Mouse (Mus musculus) megakaryocyte, adult 5-6 weeks (primary cell): Measurements from ENCODE around the gene Sostdc1. TPM values are rescaled to one million over a fixed set of nuclear protein-coding genes. Genes with fewer than 3 reads are reported as not detected.

ENCODE experiments used
- ATAC-seq: 2 replicates; pipeline ENCODE4 v1.8.0; 2016; ENCODE audit warnings: mild to moderate bottlenecking, inconsistent platforms; ENCODE audit not compliant: poor library complexity, severe bottlenecking
- total RNA-seq, 2 experiments: library from RNA; stranded (forward) in 1 of 2; stranded (reverse) in 1 of 2; fragments of 153-499, 151-499 nt in 1 of 2; fragments of 221-1000, 200-1000 nt in 1 of 2; gene quantifications; 2 replicates each; pipeline versions ENCODE4 v1.2.3 to v1.2.4; 2015 to 2017

The Sostdc1 gene
- total RNA-seq (2015), result not detected in 2 replicates
- not detected in 2 replicates for total RNA-seq (2017)

- ATAC-seq, result no peak
Measured at GRCm38 (mm10) chr12:36313916-36314315, at the start of gene Sostdc1. Gene Sostdc1 (plus strand): TSS chr12:36314139.

DNA sequence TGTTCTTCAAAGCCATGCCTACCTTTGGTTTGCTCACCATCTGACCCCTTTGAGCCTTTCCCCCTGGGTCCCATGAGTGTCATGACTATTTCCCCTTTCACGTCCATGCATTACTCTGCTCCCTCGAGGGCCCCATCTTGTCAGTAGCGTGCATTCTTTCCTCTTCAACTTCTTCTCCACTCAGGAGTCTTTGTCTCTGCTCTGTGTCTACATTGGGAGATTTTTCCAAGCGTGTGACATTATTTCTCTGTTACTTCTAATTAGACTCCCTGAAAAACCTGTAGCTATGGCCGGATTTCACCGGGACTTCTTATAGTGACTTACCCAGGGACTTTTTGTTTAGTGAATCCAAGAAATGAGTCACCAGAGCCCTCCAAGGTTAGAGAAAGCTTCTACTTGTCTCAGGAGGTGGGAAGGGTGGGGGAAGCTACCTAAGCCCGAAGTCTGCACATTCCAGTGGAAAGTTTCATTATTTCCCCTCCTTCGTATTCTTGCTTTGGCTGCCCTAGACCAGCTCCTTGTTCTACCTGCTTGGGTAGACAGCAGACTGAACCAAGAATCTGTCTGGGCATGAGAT lies 46.2 kb upstream of the Sostdc1 start:
- no peak for ATAC-seq

- no peak for ATAC-seq
Measured at GRCm38 (mm10) chr12:36274823-36275222, 39.1 kb upstream of the Sostdc1 start.

- no peak for ATAC-seq
Measured at GRCm38 (mm10) chr12:36289634-36290033, 24.3 kb upstream of the Sostdc1 start.

- ATAC-seq, result no peak
Measured at GRCm38 (mm10) chr12:36290465-36290864, 23.5 kb upstream of the Sostdc1 start.

- no peak for ATAC-seq
Measured at GRCm38 (mm10) chr12:36291346-36291745, 22.6 kb upstream of the Sostdc1 start.

DNA sequence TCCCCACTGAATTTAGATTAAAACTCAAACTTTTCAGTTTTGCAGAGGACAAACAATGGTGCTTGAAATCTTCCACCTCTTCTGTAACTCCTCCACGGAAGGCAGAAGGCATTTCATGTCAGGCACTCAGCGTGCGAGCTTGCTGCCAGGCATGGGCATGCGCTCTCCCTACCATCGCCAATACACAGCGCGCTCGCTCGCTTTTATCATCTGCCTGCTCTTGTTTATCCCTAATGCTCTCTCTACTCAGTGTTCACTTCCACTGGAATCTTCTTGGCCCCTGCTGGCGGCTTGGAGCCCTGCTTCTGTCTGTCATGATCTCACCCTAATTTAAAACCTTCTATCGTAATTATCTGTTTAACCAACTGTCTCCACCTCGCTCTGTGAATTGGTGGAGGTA lies 11.6 kb upstream of the Sostdc1 start:
- ATAC-seq, result no peak

DNA sequence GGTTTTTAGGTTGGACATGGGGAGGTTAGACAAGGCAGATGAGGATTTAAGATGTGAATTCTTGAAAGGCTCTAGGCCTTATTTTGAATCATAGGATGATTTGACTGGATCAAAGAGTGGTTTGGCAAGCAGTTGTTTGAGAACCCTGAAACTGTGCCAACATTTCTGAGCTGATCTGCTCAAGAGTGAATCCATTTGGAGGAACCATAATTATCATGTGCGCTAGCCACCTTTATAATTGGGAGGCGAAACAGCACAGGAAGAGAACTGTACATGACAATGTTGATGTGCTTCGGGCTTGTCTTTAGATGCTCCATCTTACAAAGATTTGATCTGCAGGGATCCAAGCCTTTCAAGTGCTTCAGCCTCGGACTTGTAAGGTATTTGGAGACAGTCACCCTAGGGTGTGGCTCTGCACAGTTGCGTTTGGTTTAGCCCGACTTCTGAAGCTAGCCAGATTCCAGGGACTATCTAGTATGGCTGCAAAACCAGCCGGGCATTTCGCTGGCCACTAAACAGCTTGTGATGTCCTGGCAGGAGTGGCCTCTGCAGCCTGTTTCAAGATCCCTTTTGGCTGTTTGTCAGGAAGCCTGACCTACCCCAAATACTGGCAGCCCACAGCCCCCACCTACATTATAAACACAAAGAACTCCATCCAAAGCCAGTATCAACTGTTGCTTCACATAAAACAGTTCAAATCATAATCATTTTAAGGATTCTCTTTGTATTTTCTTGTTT lies 10.9 kb upstream of the Sostdc1 start:
- ATAC-seq, result no peak

- 0 out of 2 replicates have a peak, but pooled peaks have one; percentile 27 for ATAC-seq
Measured at GRCm38 (mm10) chr12:36308737-36309420, 5.1 kb upstream of the Sostdc1 start.

DNA sequence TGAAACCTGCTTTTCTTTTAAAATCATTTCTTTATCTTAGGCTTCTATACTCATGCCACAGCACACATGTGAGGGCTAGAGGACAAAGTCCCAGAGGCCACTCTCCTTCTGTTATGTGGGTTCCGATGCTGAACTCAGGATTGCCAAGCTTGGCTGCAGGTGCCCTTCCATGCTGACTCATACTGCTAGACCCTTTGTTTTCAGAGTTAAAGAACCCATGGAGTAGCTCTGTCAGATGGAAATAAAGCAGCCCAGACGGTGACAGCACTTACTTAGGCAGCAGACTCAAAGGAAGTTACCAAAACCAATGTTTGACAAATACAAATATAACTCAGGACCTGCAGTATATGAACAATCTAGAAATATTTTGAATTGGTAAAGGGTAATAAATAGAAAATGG lies 924 bp upstream of the Sostdc1 start:
- ATAC-seq, result no peak

- ATAC-seq, result no peak
Measured at GRCm38 (mm10) chr12:36314446-36314845, 507 bp downstream of the Sostdc1 start.

DNA sequence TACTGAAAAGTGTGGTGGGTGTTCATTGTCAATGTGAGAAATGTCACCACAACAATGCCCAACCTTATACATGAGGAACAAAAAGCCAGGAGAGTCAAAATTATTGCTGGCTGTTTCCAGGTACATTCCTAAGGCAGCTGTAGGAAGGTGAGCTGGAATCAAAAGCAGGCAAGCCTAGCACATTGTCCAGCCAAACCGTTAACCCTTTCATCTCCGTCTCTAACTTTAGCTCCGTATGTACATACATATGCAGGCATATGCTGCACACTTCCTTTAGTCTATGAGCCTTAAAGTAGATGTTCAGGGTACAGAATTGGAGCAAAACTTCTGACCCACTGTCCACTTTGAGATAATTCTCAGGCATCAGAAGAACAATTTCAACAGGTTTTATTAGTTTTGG lies 1.6 kb downstream of the Sostdc1 start:
- ATAC-seq, result no peak

GRCm38 (mm10) chr12:36316056-36316455 lies 2.1 kb downstream of the Sostdc1 start:
- ATAC-seq, result no peak

DNA sequence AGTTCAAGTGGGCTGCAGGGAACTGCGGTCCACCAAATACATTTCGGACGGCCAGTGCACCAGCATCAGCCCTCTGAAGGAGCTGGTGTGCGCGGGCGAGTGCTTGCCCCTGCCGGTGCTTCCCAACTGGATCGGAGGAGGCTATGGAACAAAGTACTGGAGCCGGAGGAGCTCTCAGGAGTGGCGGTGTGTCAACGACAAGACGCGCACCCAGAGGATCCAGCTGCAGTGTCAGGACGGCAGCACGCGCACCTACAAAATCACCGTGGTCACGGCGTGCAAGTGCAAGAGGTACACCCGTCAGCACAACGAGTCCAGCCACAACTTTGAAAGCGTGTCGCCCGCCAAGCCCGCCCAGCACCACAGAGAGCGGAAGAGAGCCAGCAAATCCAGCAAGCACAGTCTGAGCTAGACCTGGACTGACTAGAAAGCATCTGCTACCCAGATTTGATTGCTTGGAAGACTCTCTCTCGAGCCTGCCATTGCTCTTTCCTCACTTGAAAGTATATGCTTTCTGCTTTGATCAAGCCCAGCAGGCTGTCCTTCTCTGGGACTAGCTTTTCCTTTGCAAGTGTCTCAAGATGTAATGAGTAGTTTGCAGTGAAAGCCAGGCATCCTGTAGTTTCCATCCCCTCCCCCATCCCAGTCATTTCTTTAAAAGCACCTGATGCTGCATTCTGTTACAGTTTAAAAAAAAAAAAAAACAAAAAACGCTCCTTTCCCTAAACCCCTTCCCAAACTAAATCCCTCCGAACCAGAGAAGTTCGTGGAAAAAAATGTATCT lies 3.3 kb downstream of the Sostdc1 start:
- ATAC-seq, result peak; percentile 60

DNA sequence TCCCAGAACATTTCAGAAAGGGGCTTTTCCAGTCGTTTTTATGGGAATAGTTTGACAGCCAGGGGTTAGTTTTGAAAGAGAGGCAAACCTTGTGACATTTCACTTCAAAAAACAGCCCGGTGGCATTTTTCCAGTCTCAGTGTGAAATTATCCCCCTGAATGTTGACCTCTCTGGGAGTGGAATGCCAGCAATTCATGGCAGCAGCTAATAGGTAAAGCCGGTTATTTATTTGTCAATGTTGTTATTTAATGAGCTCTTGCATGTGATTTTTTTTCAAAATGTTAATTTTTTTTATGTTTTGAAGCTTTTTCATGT lies 3.8 kb downstream of the Sostdc1 start:
- ATAC-seq, result no peak

DNA sequence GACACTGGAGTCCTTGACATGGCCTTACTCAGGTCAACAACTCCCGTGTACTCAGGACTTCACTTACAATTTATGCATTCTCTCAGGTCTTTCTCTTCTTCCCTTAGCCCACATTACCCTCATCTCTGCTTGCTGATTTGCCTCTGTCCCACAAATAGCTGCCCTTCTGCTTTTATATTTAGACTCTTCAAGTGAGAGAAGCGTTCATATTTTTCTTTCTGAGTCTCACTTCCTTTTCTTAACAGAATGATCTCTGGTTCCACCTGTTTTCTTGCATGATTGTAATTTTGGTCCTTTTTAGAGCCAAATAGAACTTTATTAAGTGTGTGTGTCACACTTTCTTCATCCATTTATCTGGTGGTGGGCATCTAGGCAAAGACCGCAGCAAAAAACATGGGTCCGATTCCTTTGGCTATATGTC lies 12.2 kb downstream of the Sostdc1 start:
- 0 out of 2 replicates have a peak, but pooled peaks have one; percentile 18 for ATAC-seq

DNA sequence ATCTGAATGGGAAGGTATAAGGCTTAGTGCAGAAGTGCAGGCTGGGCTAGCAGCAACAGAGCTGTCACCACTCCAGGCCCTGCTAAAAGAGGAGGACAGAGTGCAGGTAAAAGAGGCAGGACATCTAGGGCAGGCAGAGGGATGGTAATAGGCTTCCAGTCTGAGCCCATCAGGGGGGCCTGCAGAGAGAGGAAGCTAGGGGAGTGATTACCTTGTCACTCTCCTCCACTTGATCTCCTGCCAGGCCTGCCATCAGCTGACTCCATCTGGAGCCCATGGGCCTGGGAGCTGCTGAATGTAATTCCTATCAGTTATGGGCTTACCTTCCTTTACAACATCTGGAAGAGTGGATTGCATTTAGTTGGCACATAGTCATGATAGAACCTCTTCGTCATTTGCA lies 18.7 kb downstream of the Sostdc1 start:
- no peak for ATAC-seq

DNA sequence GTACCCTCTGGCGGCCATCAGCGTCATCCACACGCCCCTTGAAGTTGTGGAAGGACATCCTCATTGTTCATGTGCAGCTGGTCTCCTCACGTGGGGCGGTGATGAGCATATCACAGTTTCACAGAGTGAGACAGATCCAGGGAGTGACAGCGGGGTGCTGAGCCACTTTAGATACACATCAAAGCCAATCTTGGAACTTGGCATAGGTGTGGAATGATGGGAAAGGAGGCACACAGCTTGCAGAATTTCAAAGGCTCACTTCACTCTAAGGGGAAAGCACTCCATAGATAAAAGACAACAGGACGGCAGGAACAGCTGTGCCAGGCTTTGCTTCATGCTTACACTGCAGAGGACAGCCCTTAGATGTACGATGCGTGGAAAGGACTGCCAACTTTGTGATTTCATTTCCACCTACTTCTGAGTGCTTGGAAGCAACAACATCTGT lies 19.9 kb downstream of the Sostdc1 start:
- no peak for ATAC-seq

GRCm38 (mm10) chr12:36344131-36344530 lies 30.2 kb downstream of the Sostdc1 start:
- ATAC-seq, result no peak

- ATAC-seq, result no peak
Measured at GRCm38 (mm10) chr12:36360064-36360463, 46.1 kb downstream of the Sostdc1 start.

DNA sequence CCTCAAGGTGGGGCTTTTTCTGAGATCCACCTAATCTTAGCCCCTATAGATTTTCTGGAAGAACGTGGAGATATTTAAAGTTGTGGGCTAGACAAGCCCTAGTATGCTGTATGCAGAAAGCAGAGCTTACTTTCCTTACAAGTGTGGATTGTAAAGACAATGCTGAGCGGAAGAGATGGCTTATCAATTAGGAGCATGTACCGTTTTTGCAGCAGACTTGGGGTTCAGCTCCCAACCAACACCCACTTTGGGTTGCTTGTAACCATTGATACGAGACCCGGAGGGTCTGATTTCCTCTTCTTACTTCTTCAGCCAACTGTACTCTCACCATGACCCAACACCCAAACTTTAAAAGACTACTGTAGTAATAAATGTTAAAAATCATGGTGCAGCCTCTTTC lies 46.8 kb downstream of the Sostdc1 start:
- no peak for ATAC-seq
